Mouse (Mus musculus): Measurements from ENCODE around the gene Prr19. TPM values are rescaled to one million over a fixed set of nuclear protein-coding genes. Genes with fewer than 3 reads are reported as not detected.

Gene Prr19
- polyA plus RNA-seq, 1 experiment, result not detected

GRCm38 (mm10) chr7:25275555-25276298, 25.5 kb upstream of the Prr19 start:
- H3K4me1 ChIP-seq (ENCODE audit: control insufficient read depth, insufficient read depth, low read length), result peaks cover 36% of the 10 kb centered on the region
- TF ChIP-seq CTCF (IDR thresholded peaks at IDR 0.05; ENCODE audit: low read depth, low read length), result no peak
- no peak for TF ChIP-seq POLR2A (IDR thresholded peaks at IDR 0.05; ENCODE audit: borderline replicate concordance, low read depth, low read length)
- H3K4me3 ChIP-seq (ENCODE audit: insufficient read depth, low read length), result no peak overlapping the region
- H3K27ac ChIP-seq (ENCODE audit: insufficient read depth, low read depth, low read length), result no peak overlapping the region

- Histone ChIP-seq H3K4me3 (ENCODE audit: insufficient read depth, low read length) (peak overlapping the region; percentile 75), H3K4me1 (ENCODE audit: control insufficient read depth, insufficient read depth, low read length) (peaks cover 45% of the 10 kb centered on the region), H3K27ac (ENCODE audit: insufficient read depth, low read depth, low read length) (peak overlapping the region; percentile 99)
- TF ChIP-seq POLR2A (IDR thresholded peaks at IDR 0.05; ENCODE audit: borderline replicate concordance, low read depth, low read length), result no peak
- no peak for TF ChIP-seq CTCF (IDR thresholded peaks at IDR 0.05; ENCODE audit: low read depth, low read length)
Observed at GRCm38 (mm10) chr7:25277405-25277804, 23.8 kb upstream of the Prr19 start.

- TF ChIP-seq POLR2A (IDR thresholded peaks at IDR 0.05; ENCODE audit: borderline replicate concordance, low read depth, low read length), result no peak
- no peak for TF ChIP-seq CTCF (IDR thresholded peaks at IDR 0.05; ENCODE audit: low read depth, low read length)
- Histone ChIP-seq H3K4me3 (ENCODE audit: insufficient read depth, low read length) (peak overlapping the region; percentile 75), H3K4me1 (ENCODE audit: control insufficient read depth, insufficient read depth, low read length) (peaks cover 45% of the 10 kb centered on the region), H3K27ac (ENCODE audit: insufficient read depth, low read depth, low read length) (peak overlapping the region; percentile 99)
Observed at GRCm38 (mm10) chr7:25277998-25278340, 23.2 kb upstream of the Prr19 start.

- H3K4me1 ChIP-seq (ENCODE audit: control insufficient read depth, insufficient read depth, low read length), result peaks cover 45% of the 10 kb centered on the region
- H3K4me3 ChIP-seq (ENCODE audit: insufficient read depth, low read length), result peak overlapping the region; percentile 75
- peak overlapping the region; percentile 99 for H3K27ac ChIP-seq (ENCODE audit: insufficient read depth, low read depth, low read length)
- TF ChIP-seq CTCF (IDR thresholded peaks at IDR 0.05; ENCODE audit: low read depth, low read length), result no peak
- TF ChIP-seq POLR2A (IDR thresholded peaks at IDR 0.05; ENCODE audit: borderline replicate concordance, low read depth, low read length), result no peak
Observed at GRCm38 (mm10) chr7:25278341-25279075, 22.7 kb upstream of the Prr19 start.

GRCm38 (mm10) chr7:25279076-25279860, 21.9 kb upstream of the Prr19 start:
- Histone ChIP-seq H3K27ac (ENCODE audit: insufficient read depth, low read depth, low read length) (peak overlapping the region; percentile 99), H3K4me3 (ENCODE audit: insufficient read depth, low read length) (peak overlapping the region; percentile 75), H3K4me1 (ENCODE audit: control insufficient read depth, insufficient read depth, low read length) (peaks cover 45% of the 10 kb centered on the region)
- TF ChIP-seq CTCF (IDR thresholded peaks at IDR 0.05; ENCODE audit: low read depth, low read length) (no peak), POLR2A (IDR thresholded peaks at IDR 0.05; ENCODE audit: borderline replicate concordance, low read depth, low read length) (no peak)

GRCm38 (mm10) chr7:25279861-25280791, 21.1 kb upstream of the Prr19 start:
- H3K4me1 ChIP-seq (ENCODE audit: control insufficient read depth, insufficient read depth, low read length), result peaks cover 45% of the 10 kb centered on the region
- peak overlapping the region; percentile 99 for H3K27ac ChIP-seq (ENCODE audit: insufficient read depth, low read depth, low read length)
- H3K4me3 ChIP-seq (ENCODE audit: insufficient read depth, low read length), result peak overlapping the region; percentile 75
- TF ChIP-seq CTCF (IDR thresholded peaks at IDR 0.05; ENCODE audit: low read depth, low read length) (no peak), POLR2A (IDR thresholded peaks at IDR 0.05; ENCODE audit: borderline replicate concordance, low read depth, low read length) (no peak; the same call in 1 of the 2 replicates)

- Histone ChIP-seq H3K4me1 (ENCODE audit: control insufficient read depth, insufficient read depth, low read length) (peaks cover 37% of the 10 kb centered on the region), H3K27ac (ENCODE audit: insufficient read depth, low read depth, low read length) (peak overlapping the region; percentile 99), H3K4me3 (ENCODE audit: insufficient read depth, low read length) (peak overlapping the region; percentile 75)
- TF ChIP-seq CTCF (IDR thresholded peaks at IDR 0.05; ENCODE audit: low read depth, low read length) (no peak), POLR2A (IDR thresholded peaks at IDR 0.05; ENCODE audit: borderline replicate concordance, low read depth, low read length) (no peak)
Observed at GRCm38 (mm10) chr7:25281166-25281733, 20.0 kb upstream of the Prr19 start.

- Histone ChIP-seq H3K27ac (ENCODE audit: insufficient read depth, low read depth, low read length) (peak overlapping the region; percentile 99), H3K4me3 (ENCODE audit: insufficient read depth, low read length) (peak overlapping the region; percentile 75), H3K4me1 (ENCODE audit: control insufficient read depth, insufficient read depth, low read length) (peaks cover 29% of the 10 kb centered on the region)
- TF ChIP-seq CTCF (IDR thresholded peaks at IDR 0.05; ENCODE audit: low read depth, low read length) (no peak), POLR2A (IDR thresholded peaks at IDR 0.05; ENCODE audit: borderline replicate concordance, low read depth, low read length) (no peak)
Observed at GRCm38 (mm10) chr7:25281734-25282601, 19.2 kb upstream of the Prr19 start.
